In genomic region chr5:104459706-104460455, GRCm38 (mm10) we compare ENCODE assay signal across 8 mouse cellular contexts. TPM values are rescaled to one million over a fixed set of nuclear protein-coding genes. Genes with fewer than 3 reads are reported as not detected.
DNase-seq lines count a peak whose midpoint lies in the region; ATAC-seq lines count a peak whose summit lies in the region.

No protein-coding gene starts in this region.

- peak; percentile 86 for ATAC-seq in hindbrain, embryonic 12.5 days (ENCODE audit: low FRiP score)

- peak overlapping the region; percentile 68 for H3K4me2 ChIP-seq in hindbrain, embryonic 12.5 days (replicated peaks)

- H3K9ac ChIP-seq in hindbrain, embryonic 12.5 days = peak overlapping the region; percentile 93

- peak; percentile 75 for DNase-seq in adipocyte (ENCODE audit: low spot score)
- peak; percentile 79 to 83 for DNase-seq in cerebellum, postnatal 14 days
- DNase-seq in frontal cortex, postnatal 25 days (ENCODE audit: low spot score in 2 of 2) = peak; percentile 51 to 62
- DNase-seq in layer of hippocampus, postnatal 25 days (ENCODE audit: extremely low spot score in 1 of 2, low spot score in 1 of 2) = peak; percentile 51 to 63
- DNase-seq in lung, postnatal 14 days = peak; percentile 50
- peak; percentile 73 for DNase-seq in retina, postnatal 1 day
- no peak for DNase-seq in T-cell, adult 2 months (ENCODE audit: low spot score)

- H3K27me3 ChIP-seq in hindbrain, embryonic 12.5 days = no peaks in the 10 kb centered on the region

- H3K27ac ChIP-seq in hindbrain, embryonic 12.5 days = peak overlapping the region; percentile 94

- peak overlapping the region; percentile 73 for H3K4me3 ChIP-seq in hindbrain, embryonic 12.5 days

- WGBS in hindbrain, embryonic 12.5 days = under 1% methylated on average over 59 of the region's 82 CpGs

- peaks cover 3% of the 10 kb centered on the region; the same call in 1 of the 2 replicates for H3K36me3 ChIP-seq in hindbrain, embryonic 12.5 days

- peaks cover 22% of the 10 kb centered on the region for H3K4me1 ChIP-seq in hindbrain, embryonic 12.5 days

- H3K9me3 ChIP-seq in hindbrain, embryonic 12.5 days (replicated peaks) = no peaks in the 10 kb centered on the region

RNA-seq across cellular contexts. Expression of gene Pkd2, which starts 0.6 kb away (rescaled TPM):
- 21.8 and 24.1 TPM in 2 replicates for polyA plus RNA-seq in hindbrain, embryonic 12.5 days (2016; fragmentation: Nextera tagmentation; extraction: Ambion mirVana)
- 10 to 100 TPM; 28.3 to 34.0 TPM for total RNA-seq in layer of hippocampus, postnatal 25 days (2021)

RNA-seq across cellular contexts. Expression of gene Spp1, which starts 25.0 kb away (rescaled TPM):
- 34.9 and 36.0 TPM in 2 replicates for polyA plus RNA-seq in hindbrain, embryonic 12.5 days (2016; fragmentation: Nextera tagmentation; extraction: Ambion mirVana)
- total RNA-seq in layer of hippocampus, postnatal 25 days (2021) = 1 to 10 TPM; 2.0 to 3.6 TPM

RNA-seq across cellular contexts. Expression of gene BC005561, which starts 48.3 kb away (rescaled TPM):
- 18.1 and 19.5 TPM in 2 replicates for polyA plus RNA-seq in hindbrain, embryonic 12.5 days (2016; fragmentation: Nextera tagmentation; extraction: Ambion mirVana)
- 10 to 100 TPM; 10.2 to 15.5 TPM for total RNA-seq in layer of hippocampus, postnatal 25 days (2021)
